Mouse (Mus musculus) left cerebral cortex, postnatal 36 days (tissue): ENCODE measurements around the gene Slc9c1. TPM values are rescaled to one million over a fixed set of nuclear protein-coding genes. Genes with fewer than 3 reads are reported as not detected.
"Not testable (repeated sequence)": the region's sequence is repeated elsewhere in the genome, so short reads cannot be mapped to it uniquely, and the experiment has no call there.

Experiments used
- DNase-seq, 2 experiments: peaks; one replicate each; pipeline ENCODE4 v3.0.0; 2021 to 2022; ENCODE audit warnings: low spot score in 2 of 2, mixed read lengths in 1 of 2
- intact Hi-C: fragments of 180-260 bp; cut with DNase I; formaldehyde crosslinking; loops from one replicate; pipeline ENCODE4 v1.15.1; 2025
- total RNA-seq, 2 experiments: library from RNA; stranded (reverse); gene quantifications; 2 replicates each; pipeline ENCODE4 v1.2.3; 2021

Slc9c1 gene
- not detected for total RNA-seq

DNA sequence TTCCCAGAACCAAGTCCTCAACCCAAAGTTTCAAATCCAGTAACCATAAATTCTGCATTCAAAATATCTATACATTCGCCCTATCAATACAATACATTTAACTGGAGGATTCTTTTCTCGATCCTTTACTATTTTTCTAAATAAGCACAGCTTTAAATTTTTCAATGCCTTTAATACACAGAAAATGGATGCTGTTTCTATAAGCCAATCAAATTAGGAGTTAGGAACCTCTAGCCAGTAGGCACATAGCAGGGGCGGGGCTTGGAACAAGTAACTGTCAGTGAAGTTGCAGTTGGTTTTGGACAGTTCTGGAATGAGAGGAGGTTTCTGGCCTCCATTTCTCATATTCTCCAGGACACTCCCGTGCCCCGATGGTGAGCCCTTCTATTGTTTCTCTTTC is at the start of gene Slc9c1:
Slc9c1 (plus strand) TSS at position 301 of the 400 bp plus-strand sequence.
- DNase-seq = no peak
- intact Hi-C loops = no loop called here

DNA sequence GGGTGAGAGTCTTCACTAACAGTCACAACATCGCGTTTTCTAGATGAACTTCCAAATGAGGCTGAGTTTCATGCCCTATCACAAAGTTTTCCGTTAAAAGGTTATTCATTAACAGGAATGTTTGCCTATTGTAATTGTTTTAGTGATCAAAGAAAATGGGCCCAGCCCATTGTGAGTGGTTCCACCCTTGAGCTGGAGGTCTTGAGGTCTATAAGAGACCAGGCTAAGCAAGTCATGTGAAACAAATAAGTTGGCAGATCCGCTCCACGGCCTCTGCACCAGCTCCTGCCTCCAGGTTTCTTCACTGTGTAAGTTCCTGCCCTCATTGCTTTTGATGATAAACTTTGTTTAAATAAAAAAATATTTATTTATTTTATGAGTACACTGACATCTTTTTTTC is 42.2 kb upstream of the Slc9c1 start, which contains the start of gene Gm609:
Gm609 (minus strand) TSS at position 43 of the 400 bp plus-strand sequence.
- intact Hi-C loops = no loop called here
- DNase-seq = no peak

DNA sequence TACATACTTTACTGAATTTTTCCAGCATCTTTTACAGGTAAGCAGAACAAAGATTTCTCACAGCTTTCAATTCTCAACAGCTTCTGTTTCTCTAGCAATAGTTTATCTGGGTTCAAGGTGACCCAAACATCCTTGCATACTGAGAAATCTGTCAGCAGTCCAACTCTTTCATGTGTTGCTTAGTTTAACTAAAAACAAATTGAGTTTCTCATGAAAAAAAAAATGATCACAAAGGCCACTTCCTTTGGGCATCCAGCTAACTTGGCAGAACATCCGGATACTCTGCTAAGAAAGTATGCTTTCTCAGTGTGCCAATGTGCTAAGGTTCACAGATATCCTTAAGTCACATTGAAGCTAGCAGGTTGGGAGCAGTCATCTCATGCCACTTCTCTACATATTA is 39.8 kb upstream of the Slc9c1 start:
- intact Hi-C loops = no loop called here
- DNase-seq = no peak

GRCm38 (mm10) chr16:45525551-45525950 is 9.6 kb upstream of the Slc9c1 start:
- no peak for DNase-seq
- intact Hi-C loops = no loop called here

- intact Hi-C loops = no loop called here
- DNase-seq = no peak
These were observed 3.2 kb upstream of the Slc9c1 start, which contains the start of gene Gm17783 for GRCm38 (mm10) chr16:45531950-45532349. Gene Gm17783, minus strand, starts transcription at chr16:45532050.

DNA sequence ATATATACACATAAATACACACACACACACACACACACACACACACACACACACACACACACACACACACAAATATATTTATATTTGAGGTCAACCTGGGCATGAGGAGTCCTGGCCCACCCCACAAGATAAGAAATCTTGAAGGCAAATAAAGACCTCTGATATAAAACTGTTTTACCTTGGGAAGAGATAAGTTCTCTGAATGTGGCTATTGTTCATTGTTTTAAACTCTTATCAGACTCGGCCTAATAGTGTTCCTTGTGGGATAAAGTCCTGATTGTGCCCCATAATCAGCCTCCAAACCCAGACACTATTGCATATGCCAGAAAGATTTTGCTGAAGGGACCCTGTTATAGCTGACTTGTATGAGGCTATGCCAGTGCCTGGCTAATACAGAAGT is 3.2 kb downstream of the Slc9c1 start:
- DNase-seq, intact Hi-C loops: not testable (repeated sequence)

- intact Hi-C loops = no loop called here
- no peak for DNase-seq
These were observed 7.0 kb downstream of the Slc9c1 start for GRCm38 (mm10) chr16:45542108-45542507.

- no peak for DNase-seq
- intact Hi-C loops = no loop called here
These were observed 9.2 kb downstream of the Slc9c1 start for GRCm38 (mm10) chr16:45544341-45544740.

DNA sequence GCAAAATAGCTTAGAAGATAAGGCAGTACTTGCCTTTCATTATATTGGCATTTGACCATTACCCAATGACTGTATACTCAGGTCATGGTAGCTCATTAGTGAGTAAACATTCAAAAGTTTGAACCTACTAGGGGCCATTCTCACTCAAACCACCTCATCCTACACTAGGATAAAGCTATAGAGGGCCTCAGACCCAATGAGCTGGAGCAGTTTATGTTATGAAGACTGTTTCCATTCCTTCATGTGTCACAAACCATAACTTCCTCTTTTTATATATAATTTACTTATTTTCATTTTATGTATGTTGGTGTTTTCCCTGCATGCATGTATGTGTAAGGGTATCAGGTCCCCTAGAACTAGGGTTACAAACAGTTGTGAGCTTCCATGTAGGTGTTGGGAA is 12.9 kb downstream of the Slc9c1 start:
- intact Hi-C loops = no loop called here
- DNase-seq = no peak

DNA sequence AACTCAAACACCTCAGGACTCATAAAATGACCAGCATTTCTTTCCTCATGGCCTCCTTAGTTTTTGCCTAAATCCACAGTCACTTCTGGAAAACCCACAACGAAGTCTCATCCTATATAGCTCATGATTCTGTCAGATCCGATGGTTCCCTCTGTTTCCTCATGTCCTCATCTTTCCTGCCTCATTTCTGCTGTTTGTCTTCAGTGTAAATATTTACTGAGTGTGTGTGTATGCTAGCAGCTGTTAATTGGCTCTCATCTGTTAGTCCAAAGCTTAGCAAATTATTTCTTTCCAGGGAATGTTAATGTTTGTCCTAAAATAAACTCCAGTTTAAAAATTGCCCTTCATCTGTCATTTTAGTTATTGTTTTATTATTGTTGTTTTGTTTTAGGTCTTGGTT is 16.5 kb downstream of the Slc9c1 start:
- DNase-seq = no peak
- intact Hi-C loops = no loop called here

GRCm38 (mm10) chr16:45561747-45562146 is 26.6 kb downstream of the Slc9c1 start:
- DNase-seq = no peak
- intact Hi-C loops = no loop called here

DNA sequence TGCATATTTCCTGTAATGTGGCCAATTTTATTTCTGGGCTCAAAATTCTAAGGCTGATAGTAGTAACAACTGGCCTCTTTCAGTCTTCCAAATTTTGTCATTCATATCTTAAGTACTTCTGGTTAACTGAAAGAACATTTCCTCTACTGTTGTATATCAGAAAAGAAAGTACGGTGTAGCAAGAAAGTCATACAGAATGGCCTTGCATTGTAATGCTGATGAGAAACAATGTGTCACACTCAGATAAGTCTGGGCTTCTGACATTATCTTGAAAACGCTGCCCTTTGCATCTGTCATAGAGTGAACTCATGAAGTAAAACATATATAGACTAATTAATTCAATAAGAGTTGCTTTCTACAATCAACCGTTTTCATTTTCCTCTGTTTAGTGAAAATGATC is 37.2 kb downstream of the Slc9c1 start:
- intact Hi-C loops = no loop called here
- DNase-seq = no peak

- intact Hi-C loops = no loop called here
- DNase-seq = no peak
These were observed 44.8 kb downstream of the Slc9c1 start for GRCm38 (mm10) chr16:45579883-45580282.

DNA sequence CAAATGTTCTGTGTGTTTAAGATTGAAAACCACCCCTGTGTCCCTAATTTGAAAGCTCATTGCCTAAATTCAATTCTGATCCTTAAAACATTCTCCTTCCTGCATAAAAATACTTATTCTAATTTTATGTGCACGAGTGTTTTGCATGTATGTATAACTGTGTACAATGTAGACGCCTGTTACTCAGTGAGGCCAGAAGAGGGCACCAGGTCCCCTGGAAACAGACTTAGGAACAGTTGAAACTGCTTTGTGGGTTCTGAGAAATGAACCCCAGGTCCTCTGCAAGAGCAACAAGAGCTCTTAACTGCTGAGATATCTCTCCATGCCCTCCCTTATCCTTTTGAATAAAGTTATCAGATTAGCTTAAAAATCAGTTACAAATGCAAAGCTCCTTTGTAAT is 47.4 kb downstream of the Slc9c1 start:
- no peak for DNase-seq
- intact Hi-C loops = no loop called here

- no peak for DNase-seq
- intact Hi-C loops = no loop called here
These were observed 58.5 kb downstream of the Slc9c1 start for GRCm38 (mm10) chr16:45593656-45594055.

GRCm38 (mm10) chr16:45595494-45595893 is 60.4 kb downstream of the Slc9c1 start:
- intact Hi-C loops = no loop called here
- DNase-seq = no peak

- DNase-seq = no peak
- intact Hi-C loops = loop anchor here (5.0 kb wide), 1 partner anchor 411 kb away; no protein-coding TSS in a partner anchor
These were observed 73.4 kb downstream of the Slc9c1 start for GRCm38 (mm10) chr16:45608481-45608954.

DNA sequence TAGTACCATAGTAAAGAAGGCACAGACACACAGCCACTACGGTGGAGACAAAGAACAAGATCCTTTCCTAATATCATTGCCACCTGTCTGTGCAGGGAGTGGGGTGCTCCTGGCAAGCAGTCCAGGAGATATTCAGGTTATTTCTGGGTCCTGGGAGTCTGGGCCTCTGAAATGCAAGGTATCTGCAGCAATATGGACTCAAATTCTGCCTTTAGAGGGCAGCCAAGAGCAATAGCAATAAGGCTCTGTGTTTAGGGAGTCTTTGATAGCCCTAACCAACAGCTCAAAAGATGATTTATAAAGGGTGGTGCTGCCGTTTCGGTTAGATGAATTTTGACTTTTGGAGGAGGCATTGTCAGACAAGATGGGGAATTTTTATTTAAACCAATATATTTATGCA is 74.2 kb downstream of the Slc9c1 start:
- no peak for DNase-seq
- intact Hi-C loops = loop anchor here (5.0 kb wide), 1 partner anchor 412 kb away; no protein-coding TSS in a partner anchor

GRCm38 (mm10) chr16:45610267-45610666 is 75.2 kb downstream of the Slc9c1 start, which contains the start of gene Gcsam:
Gene Gcsam, plus strand, starts transcription at chr16:45610380.
- intact Hi-C loops = no loop called here
- DNase-seq = no peak

GRCm38 (mm10) chr16:45613247-45613646 is 78.1 kb downstream of the Slc9c1 start:
- no peak for DNase-seq
- intact Hi-C loops = no loop called here

GRCm38 (mm10) chr16:45615944-45616343 is 80.8 kb downstream of the Slc9c1 start:
- intact Hi-C loops = no loop called here
- no peak for DNase-seq

GRCm38 (mm10) chr16:45619751-45620375 is 84.8 kb downstream of the Slc9c1 start:
- no peak for DNase-seq
- intact Hi-C loops = no loop called here
